ENCODE assay signal across 8 mouse cellular contexts in genomic region chr8:11957046-11957783, GRCm38 (mm10).
A peak's percentile ranks its signal among the peaks of the same experiment; 100 is the strongest.
DNase-seq lines count a peak whose midpoint lies in the region; ATAC-seq and TF ChIP-seq lines count a peak whose summit lies in the region.

No protein-coding gene starts in this region.

- no peak for TF ChIP-seq POLR2A in bone marrow macrophage, adult 2 months (IDR thresholded peaks at IDR 0.05; ENCODE audit: borderline replicate concordance, low read depth, low read length)
- TF ChIP-seq POLR2A in lung, adult 2 months (IDR thresholded peaks at IDR 0.05; ENCODE audit: borderline replicate concordance, extremely low read depth, low read depth, low read length) = no peak

- no peaks in the 10 kb centered on the region for H3K4me1 ChIP-seq in bone marrow macrophage, adult 2 months (ENCODE audit: control insufficient read depth, insufficient read depth, low read length)
- H3K4me1 ChIP-seq in hindbrain, embryonic 15.5 days (replicated peaks) = no peaks in the 10 kb centered on the region
- H3K4me1 ChIP-seq in lung, adult 2 months (ENCODE audit: control insufficient read depth, insufficient read depth, low read length) = no peaks in the 10 kb centered on the region

- peak; percentile 73 for ATAC-seq in hindbrain, embryonic 15.5 days (ENCODE audit: low FRiP score, low read depth)

- H3K9me3 ChIP-seq in hindbrain, embryonic 15.5 days = no peaks in the 10 kb centered on the region

- WGBS in hindbrain, embryonic 15.5 days = 74% methylated on average over 7 of the region's 7 CpGs
- 64% methylated on average over 7 of the region's 7 CpGs for WGBS in lung, adult 2 months

- peak; percentile 48 to 50 for DNase-seq in right cerebral cortex, postnatal 10 days (ENCODE audit: low spot score in 2 of 2)
- DNase-seq in right cerebral cortex, postnatal 14 days = no peak
- peak; percentile 35 for DNase-seq in embryo, embryonic 11.5 days (ENCODE audit: low read depth, low spot score)
- DNase-seq in lung, adult 2 months = peak; percentile 9
- DNase-seq in retina, postnatal 1 day = peak; percentile 70
- no peak for DNase-seq in urinary bladder, adult 2 months (ENCODE audit: low spot score)

- H3K36me3 ChIP-seq in hindbrain, embryonic 15.5 days = no peaks in the 10 kb centered on the region

- H3K9ac ChIP-seq in hindbrain, embryonic 15.5 days = no peak overlapping the region

- 0 out of 2 replicates have a peak, but pooled peaks have one; percentile 27 for TF ChIP-seq CTCF in bone marrow macrophage, adult 2 months (IDR thresholded peaks at IDR 0.05; ENCODE audit: low read depth, low read length)
- peak; percentile 15; the same call in 1 of the 2 replicates for TF ChIP-seq CTCF in lung, adult 2 months (IDR thresholded peaks at IDR 0.05; ENCODE audit: insufficient read depth, low read length)

- no peak overlapping the region for H3K4me3 ChIP-seq in bone marrow macrophage, adult 2 months (ENCODE audit: insufficient read depth, low read length)
- no peak overlapping the region for H3K4me3 ChIP-seq in hindbrain, embryonic 15.5 days
- no peak overlapping the region for H3K4me3 ChIP-seq in lung, adult 2 months (replicated peaks; ENCODE audit: extremely low read depth, low read depth, low read length)

- no peak overlapping the region for H3K4me2 ChIP-seq in hindbrain, embryonic 15.5 days

- H3K27ac ChIP-seq in bone marrow macrophage, adult 2 months (ENCODE audit: insufficient read depth, low read depth, low read length) = no peak overlapping the region
- no peak overlapping the region for H3K27ac ChIP-seq in hindbrain, embryonic 15.5 days (replicated peaks)

- H3K27me3 ChIP-seq in hindbrain, embryonic 15.5 days = peaks cover 16% of the 10 kb centered on the region; the same call in 1 of the 2 replicates

Comparison
In these comparisons a context has a peak if more than half of its experiments do, and no peak if none do; other contexts are left out.
1. DNase-seq: peak in right cerebral cortex, postnatal 10 days (2 of 2), embryo, embryonic 11.5 days (single experiment), lung, adult 2 months (single experiment) and retina, postnatal 1 day (single experiment); none in right cerebral cortex, postnatal 14 days (single experiment) and urinary bladder, adult 2 months (single experiment).